Mouse (Mus musculus) cerebellum, adult 2 months (tissue): ENCODE measurements around the gene Crbn.

ENCODE experiments used
- CTCF ChIP-seq: fragments of 200-500 bp; IDR thresholded peaks from 2 replicates; pipeline ENCODE4 v1.5.1; 2011; ENCODE audit warnings: low read depth, mild to moderate bottlenecking, control low read depth, low read length, moderate library complexity, borderline replicate concordance; ENCODE audit not compliant: insufficient read depth
- POLR2A ChIP-seq: fragments of 200-500 bp; IDR thresholded peaks from 2 replicates; pipeline ENCODE4 v1.6.1; 2011; ENCODE audit warnings: low read length, control low read depth, borderline replicate concordance; ENCODE audit not compliant: insufficient read depth

DNA sequence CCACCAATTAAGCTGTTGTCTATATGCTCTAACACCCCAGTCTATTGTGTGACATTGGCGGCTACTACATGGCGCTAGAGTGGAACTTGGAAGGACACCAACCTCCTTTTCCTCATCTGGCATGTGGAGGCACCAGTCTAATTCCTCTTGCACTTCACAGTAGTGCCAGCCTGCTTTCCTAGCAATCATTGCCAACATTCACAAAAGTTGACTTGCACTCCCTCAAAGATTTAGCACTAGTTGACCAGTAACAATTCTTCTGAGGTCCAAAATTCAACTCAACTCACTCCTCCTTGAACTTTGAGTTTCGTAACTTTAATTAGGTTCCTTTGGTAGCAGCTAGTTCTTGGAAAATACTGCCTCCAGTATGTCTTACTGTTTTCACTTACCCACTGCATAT is 10.8 kb upstream of the Crbn start:
- TF ChIP-seq POLR2A = no peak
- no peak for TF ChIP-seq CTCF
